Mouse (Mus musculus): ENCODE measurements around the gene Slc16a2. TPM values are rescaled to one million over a fixed set of nuclear protein-coding genes. Genes with fewer than 3 reads are reported as not detected.

Gene Slc16a2
- 25.6 and 29.4 TPM in 2 replicates for polyA plus RNA-seq (2015; fragmentation: Nextera tagmentation; extraction: Ambion mirVana)

DNA sequence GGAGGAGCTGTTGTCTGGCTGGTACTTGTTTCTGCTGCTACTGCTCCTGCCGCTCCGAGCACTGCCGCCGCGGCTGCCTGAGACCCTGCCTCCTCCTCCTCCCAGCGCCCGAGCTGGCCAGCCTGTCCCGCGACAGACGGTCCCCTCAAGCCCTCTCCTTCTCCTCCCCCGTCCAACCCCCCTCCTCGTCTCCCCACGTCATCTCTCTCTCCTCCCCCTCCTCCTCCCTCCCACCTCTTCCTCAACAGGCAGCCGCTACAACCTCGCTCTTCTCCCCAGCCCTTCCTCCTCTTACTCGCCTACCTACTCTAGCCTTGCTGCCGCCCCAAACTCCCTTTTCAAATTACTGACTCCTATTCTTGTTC is at the start of gene Slc16a2:
Slc16a2 (minus strand) TSS at position 152 of the 365 bp plus-strand sequence.
- WGBS = 15% methylated on average over 14 of the region's 17 CpGs
- H3K4me3 ChIP-seq (replicated peaks) = peak within 1 kb of the TSS; percentile 56
- ATAC-seq (ENCODE audit: insufficient number of reproducible peaks, low FRiP score, low TSS enrichment, low read depth) = peak; percentile 88

GRCm38 (mm10) chrX:103863502-103863901 is 41.7 kb upstream of the Slc16a2 start:
- H3K36me3 ChIP-seq = no peaks in the 10 kb centered on the region
- ATAC-seq (ENCODE audit: insufficient number of reproducible peaks, low FRiP score, low TSS enrichment, low read depth) = no peak
- no peak overlapping the region for H3K27ac ChIP-seq (replicated peaks)
- WGBS = 54% methylated on average over 2 of the region's 2 CpGs
- no peak overlapping the region for H3K4me2 ChIP-seq (replicated peaks)
- no peaks in the 10 kb centered on the region for H3K4me1 ChIP-seq
- H3K9me3 ChIP-seq (replicated peaks) = no peaks in the 10 kb centered on the region
- peaks cover 15% of the 10 kb centered on the region for H3K27me3 ChIP-seq
- H3K9ac ChIP-seq = no peak overlapping the region
- H3K4me3 ChIP-seq (replicated peaks) = no peak overlapping the region

More for the DNA sequence above, at the start of gene Slc16a2:
- Histone ChIP-seq H3K36me3 (no peaks in the 10 kb centered on the region), H3K27me3 (peaks cover 32% of the 10 kb centered on the region), H3K9me3 (replicated peaks) (no peaks in the 10 kb centered on the region), H3K4me1 (no peaks in the 10 kb centered on the region), H3K27ac (replicated peaks) (peak within 1 kb of the TSS; percentile 93), H3K9ac (peak within 1 kb of the TSS; percentile 44), H3K4me2 (replicated peaks) (peak within 1 kb of the TSS; percentile 75)

GRCm38 (mm10) chrX:103862877-103863276 is 41.1 kb upstream of the Slc16a2 start:
- no peak overlapping the region for H3K9ac ChIP-seq
- no peaks in the 10 kb centered on the region for H3K4me1 ChIP-seq
- H3K36me3 ChIP-seq = no peaks in the 10 kb centered on the region
- H3K4me3 ChIP-seq (replicated peaks) = no peak overlapping the region
- H3K27ac ChIP-seq (replicated peaks) = no peak overlapping the region
- no peak for ATAC-seq (ENCODE audit: insufficient number of reproducible peaks, low FRiP score, low TSS enrichment, low read depth)
- peaks cover 12% of the 10 kb centered on the region for H3K27me3 ChIP-seq
- H3K4me2 ChIP-seq (replicated peaks) = no peak overlapping the region
- 56% methylated on average over 3 of the region's 3 CpGs for WGBS
- no peaks in the 10 kb centered on the region for H3K9me3 ChIP-seq (replicated peaks)

- ATAC-seq (ENCODE audit: insufficient number of reproducible peaks, low FRiP score, low TSS enrichment, low read depth) = no peak
- Histone ChIP-seq H3K9me3 (replicated peaks) (no peaks in the 10 kb centered on the region), H3K4me3 (replicated peaks) (no peak overlapping the region), H3K4me1 (no peaks in the 10 kb centered on the region), H3K4me2 (replicated peaks) (no peak overlapping the region), H3K36me3 (no peaks in the 10 kb centered on the region), H3K27ac (replicated peaks) (no peak overlapping the region), H3K27me3 (peaks cover 12% of the 10 kb centered on the region), H3K9ac (no peak overlapping the region)
- 37% methylated on average over 2 of the region's 2 CpGs for WGBS
Measured at GRCm38 (mm10) chrX:103845266-103845665, 23.5 kb upstream of the Slc16a2 start.

DNA sequence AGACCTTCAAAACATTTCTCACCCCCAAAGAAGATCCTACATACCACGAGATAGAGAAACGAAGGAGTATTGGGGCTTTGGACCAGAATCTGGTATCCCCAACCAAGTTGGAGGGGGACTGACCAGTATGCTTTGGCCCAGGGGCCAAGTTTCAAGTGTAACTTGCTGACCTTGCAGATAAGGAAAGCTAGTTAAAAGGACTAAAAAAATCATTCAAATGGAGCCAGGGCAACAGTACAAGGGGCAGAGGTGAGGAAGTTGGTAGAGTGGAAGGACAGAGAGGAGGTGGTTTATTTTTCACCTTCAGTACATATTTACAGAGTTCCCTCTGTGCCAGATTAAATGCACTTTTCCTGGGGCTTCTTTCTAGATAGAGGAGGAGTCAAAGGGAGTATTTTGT is 7.1 kb upstream of the Slc16a2 start:
- Histone ChIP-seq H3K4me1 (no peaks in the 10 kb centered on the region), H3K9ac (no peak overlapping the region), H3K9me3 (replicated peaks) (no peaks in the 10 kb centered on the region), H3K27ac (replicated peaks) (no peak overlapping the region), H3K36me3 (no peaks in the 10 kb centered on the region), H3K27me3 (peaks cover 1% of the 10 kb centered on the region; the same call in 1 of the 2 replicates), H3K4me3 (replicated peaks) (no peak overlapping the region), H3K4me2 (replicated peaks) (no peak overlapping the region)
- WGBS = 92% methylated on average over 2 of the region's 2 CpGs
- ATAC-seq (ENCODE audit: insufficient number of reproducible peaks, low FRiP score, low TSS enrichment, low read depth) = no peak

DNA sequence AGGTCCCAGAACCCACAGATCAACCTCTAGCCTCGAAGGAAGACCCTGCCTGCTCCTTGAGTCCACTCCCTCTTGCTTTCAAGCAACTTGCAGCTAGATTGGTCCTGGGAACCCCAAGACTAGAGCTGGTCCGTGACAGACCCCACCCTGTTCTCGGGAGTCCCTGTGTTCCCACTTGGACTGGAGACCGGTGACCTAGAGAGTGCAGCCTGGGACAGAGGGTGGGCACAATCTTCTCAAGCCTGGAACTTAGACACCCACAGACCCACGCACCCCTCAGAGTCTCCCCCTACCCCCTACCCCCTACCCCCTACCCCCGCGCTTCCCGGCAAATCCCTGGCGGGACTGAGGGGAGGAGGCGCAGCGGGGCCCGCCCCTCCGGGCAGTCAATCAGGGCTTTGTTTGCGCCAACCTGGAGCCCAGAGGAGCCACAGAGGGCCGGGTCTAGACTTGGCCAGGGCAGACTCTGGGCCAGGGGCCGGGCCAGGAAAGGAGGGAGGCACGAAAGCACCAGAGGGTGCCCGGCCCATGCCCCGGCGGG is 558 bp upstream of the Slc16a2 start:
- Histone ChIP-seq H3K27me3 (peaks cover 32% of the 10 kb centered on the region), H3K4me2 (replicated peaks) (peak overlapping the region; percentile 75), H3K9me3 (replicated peaks) (no peaks in the 10 kb centered on the region), H3K9ac (no peak overlapping the region), H3K4me3 (replicated peaks) (peak overlapping the region; percentile 56), H3K36me3 (no peaks in the 10 kb centered on the region), H3K27ac (replicated peaks) (peak overlapping the region; percentile 93), H3K4me1 (no peaks in the 10 kb centered on the region)
- WGBS = 20% methylated on average over 20 of the region's 20 CpGs
- peak; percentile 79 for ATAC-seq (ENCODE audit: insufficient number of reproducible peaks, low FRiP score, low TSS enrichment, low read depth)

- Histone ChIP-seq H3K4me2 (replicated peaks) (peak overlapping the region; percentile 75), H3K9ac (peak overlapping the region; percentile 44), H3K27me3 (peaks cover 32% of the 10 kb centered on the region), H3K9me3 (replicated peaks) (no peaks in the 10 kb centered on the region), H3K4me3 (replicated peaks) (peak overlapping the region; percentile 56), H3K4me1 (no peaks in the 10 kb centered on the region), H3K36me3 (no peaks in the 10 kb centered on the region), H3K27ac (replicated peaks) (peak overlapping the region; percentile 93)
- ATAC-seq (ENCODE audit: insufficient number of reproducible peaks, low FRiP score, low TSS enrichment, low read depth) = peak; percentile 23
- 24% methylated on average over 36 of the region's 37 CpGs for whole genome bisulfite sequencing
Measured at GRCm38 (mm10) chrX:103821195-103821831, 470 bp downstream of the Slc16a2 start.

GRCm38 (mm10) chrX:103820307-103821194 is 1.2 kb downstream of the Slc16a2 start:
- peaks cover 32% of the 10 kb centered on the region for H3K27me3 ChIP-seq
- peak overlapping the region; percentile 75 for H3K4me2 ChIP-seq (replicated peaks)
- no peaks in the 10 kb centered on the region for H3K4me1 ChIP-seq
- ATAC-seq (ENCODE audit: insufficient number of reproducible peaks, low FRiP score, low TSS enrichment, low read depth) = no peak
- WGBS = 24% methylated on average over 35 of the region's 35 CpGs
- H3K9ac ChIP-seq = 0 out of 2 replicates have a peak overlapping the region, but pooled peaks have one; percentile 44
- no peak overlapping the region for H3K27ac ChIP-seq (replicated peaks)
- H3K36me3 ChIP-seq = no peaks in the 10 kb centered on the region
- peak overlapping the region; percentile 56 for H3K4me3 ChIP-seq (replicated peaks)
- no peaks in the 10 kb centered on the region for H3K9me3 ChIP-seq (replicated peaks)

DNA sequence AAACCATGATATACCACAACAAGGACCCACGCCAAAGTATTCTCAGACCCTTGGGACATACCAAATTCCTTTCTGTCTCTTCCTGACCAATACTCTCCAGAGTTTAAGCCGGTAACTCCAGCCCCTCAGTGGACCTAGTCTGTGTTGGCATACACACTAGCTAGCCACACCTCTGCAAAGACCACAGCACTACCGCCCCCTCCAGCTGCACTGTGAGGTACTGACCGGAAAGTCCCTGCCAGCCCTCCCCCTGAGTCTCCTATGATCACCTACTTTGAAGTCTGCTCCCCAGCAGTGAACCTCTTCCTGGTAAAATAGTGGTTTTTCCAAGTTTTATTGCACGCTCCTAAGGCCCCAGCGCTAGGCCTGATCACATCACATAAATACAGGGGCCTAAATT is 2.5 kb downstream of the Slc16a2 start:
- no peak for ATAC-seq (ENCODE audit: insufficient number of reproducible peaks, low FRiP score, low TSS enrichment, low read depth)
- Histone ChIP-seq H3K4me2 (replicated peaks) (peak overlapping the region; percentile 75), H3K4me3 (replicated peaks) (peak overlapping the region; percentile 56), H3K9me3 (replicated peaks) (no peaks in the 10 kb centered on the region), H3K27me3 (peaks cover 32% of the 10 kb centered on the region), H3K9ac (no peak overlapping the region), H3K4me1 (no peaks in the 10 kb centered on the region), H3K36me3 (no peaks in the 10 kb centered on the region), H3K27ac (replicated peaks) (no peak overlapping the region)
- 55% methylated on average over 6 of the region's 6 CpGs for WGBS

- no peak for ATAC-seq (ENCODE audit: insufficient number of reproducible peaks, low FRiP score, low TSS enrichment, low read depth)
- no peaks in the 10 kb centered on the region for H3K36me3 ChIP-seq
- 54% methylated on average over 1 of the region's 1 CpGs for WGBS
- H3K27ac ChIP-seq (replicated peaks) = no peak overlapping the region
- peaks cover 6% of the 10 kb centered on the region; the same call in 1 of the 2 replicates for H3K27me3 ChIP-seq
- H3K4me3 ChIP-seq (replicated peaks) = no peak overlapping the region
- H3K9ac ChIP-seq = no peak overlapping the region
- H3K4me1 ChIP-seq = no peaks in the 10 kb centered on the region
- no peaks in the 10 kb centered on the region for H3K9me3 ChIP-seq (replicated peaks)
- H3K4me2 ChIP-seq (replicated peaks) = no peak overlapping the region
Measured at GRCm38 (mm10) chrX:103812690-103813089, 9.1 kb downstream of the Slc16a2 start.

DNA sequence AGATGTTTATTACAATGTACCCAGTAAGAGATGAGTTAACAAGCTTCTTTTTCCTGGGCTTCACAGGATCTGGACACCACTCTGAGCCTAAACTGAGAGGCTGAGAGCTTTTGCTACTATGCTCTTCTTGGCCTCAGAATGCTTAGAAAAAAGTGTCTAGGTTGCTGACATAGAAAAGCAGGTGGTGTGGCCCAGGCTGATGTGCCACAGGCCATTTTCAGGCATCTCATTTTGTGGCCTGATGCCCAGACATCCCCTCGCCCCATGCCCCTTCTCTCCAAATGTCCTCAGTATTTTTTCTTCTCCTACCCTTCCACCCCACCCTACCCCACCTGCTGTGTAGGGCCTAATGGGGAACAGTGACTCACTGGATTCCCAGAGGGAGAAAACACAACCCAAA is 11.3 kb downstream of the Slc16a2 start:
- no peak overlapping the region for H3K4me2 ChIP-seq (replicated peaks)
- H3K9me3 ChIP-seq (replicated peaks) = no peaks in the 10 kb centered on the region
- H3K27me3 ChIP-seq = peaks cover 10% of the 10 kb centered on the region; the same call in 1 of the 2 replicates
- ATAC-seq (ENCODE audit: insufficient number of reproducible peaks, low FRiP score, low TSS enrichment, low read depth) = no peak
- H3K27ac ChIP-seq (replicated peaks) = no peak overlapping the region
- WGBS = 72% methylated on average over 1 of the region's 1 CpGs
- no peak overlapping the region for H3K4me3 ChIP-seq (replicated peaks)
- no peaks in the 10 kb centered on the region for H3K4me1 ChIP-seq
- H3K9ac ChIP-seq = no peak overlapping the region
- no peaks in the 10 kb centered on the region for H3K36me3 ChIP-seq

Data from embryonic facial prominence, embryonic 15.5 days (tissue).